Comparison of ENCODE assay signal across 14 mouse cellular contexts in genomic region chr8:75157471-75158230, GRCm38 (mm10). TPM values are rescaled to one million over a fixed set of nuclear protein-coding genes. Genes with fewer than 3 reads are reported as not detected.
"Had no signal": no experiment of that assay in that cellular context is flagged by ENCODE, and none has a peak within 500 bp of the region (broad histone marks: within the 10 kb centered on the region; RNA-seq: fewer than 3 reads in every experiment).

No protein-coding gene starts in this region.

- DNase-seq: kidney, adult 2 months; layer of hippocampus, adult 9-11 months; liver; lung, adult 2 months; lung, postnatal 14 days; retina, postnatal 1 day; right cerebral cortex, postnatal 14 days; right cerebral cortex, postnatal 4 days; spleen, adult 18-20 months; thymus, postnatal 25 days had no signal

RNA-seq across cellular contexts. Expression of gene Rasd2, which starts 56.1 kb away (rescaled TPM):
- total RNA-seq: megakaryocyte-erythroid progenitor cell, adult 5-6 weeks; neutrophil, adult 5-6 weeks had no signal
- polyA plus RNA-seq: liver, embryonic 15.5 days; myocyte had no signal
